Mouse (Mus musculus): ENCODE results near the gene Ssbp4. TPM values are rescaled to one million over a fixed set of nuclear protein-coding genes. Genes with fewer than 3 reads are reported as not detected.

Gene Ssbp4
- polyA plus RNA-seq, 1 experiment from 2014 or later, result 106 TPM

GRCm38 (mm10) chr8:70646775-70647174 lies 38.1 kb upstream of the Ssbp4 start:
- Histone ChIP-seq H3K4me2 (no peak overlapping the region), H3K4me3 (replicated peaks) (no peak overlapping the region), H3K9me3 (no peaks in the 10 kb centered on the region), H3K27ac (no peak overlapping the region), H3K9ac (no peak overlapping the region), H3K27me3 (0 out of 2 replicates have a peak, but pooled peaks cover 5% of the 10 kb centered on the region), H3K4me1 (peaks cover 40% of the 10 kb centered on the region), H3K36me3 (replicated peaks) (peaks cover 31% of the 10 kb centered on the region)
- ATAC-seq (ENCODE audit: low FRiP score), result no peak

DNA sequence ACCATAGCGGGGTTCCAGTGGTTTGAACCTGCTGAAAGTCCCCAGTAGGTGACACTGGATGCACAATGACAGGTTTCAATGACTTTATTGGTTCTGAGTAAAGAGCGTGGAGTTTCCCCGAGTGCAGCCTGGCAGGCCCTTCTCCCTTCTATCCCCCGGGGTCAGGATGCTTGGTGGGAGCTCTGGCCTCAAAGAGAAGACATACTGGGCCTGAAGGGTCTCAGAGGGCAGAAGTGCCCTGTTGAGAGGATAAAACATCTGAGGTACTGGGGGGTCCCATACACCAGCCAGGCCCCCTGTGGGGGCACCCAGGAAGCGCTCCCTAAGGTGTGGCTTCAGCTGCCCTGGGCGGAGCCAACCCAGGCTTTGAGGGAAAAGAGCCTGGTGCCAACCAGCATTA lies 37.7 kb upstream of the Ssbp4 start:
- Histone ChIP-seq H3K9me3 (no peaks in the 10 kb centered on the region), H3K4me3 (replicated peaks) (no peak overlapping the region), H3K4me1 (peaks cover 40% of the 10 kb centered on the region), H3K36me3 (replicated peaks) (peaks cover 28% of the 10 kb centered on the region), H3K4me2 (no peak overlapping the region), H3K27me3 (0 out of 2 replicates have a peak, but pooled peaks cover 5% of the 10 kb centered on the region), H3K27ac (0 out of 2 replicates have a peak overlapping the region, but pooled peaks have one; percentile 19), H3K9ac (0 out of 2 replicates have a peak overlapping the region, but pooled peaks have one; percentile 21)
- ATAC-seq (ENCODE audit: low FRiP score), result no peak
- WGBS, result 85% methylated on average over 6 of the region's 6 CpGs

- Histone ChIP-seq H3K27ac (no peak overlapping the region), H3K4me1 (peaks cover 40% of the 10 kb centered on the region), H3K9ac (no peak overlapping the region), H3K9me3 (no peaks in the 10 kb centered on the region), H3K27me3 (0 out of 2 replicates have a peak, but pooled peaks cover 5% of the 10 kb centered on the region), H3K36me3 (replicated peaks) (peaks cover 21% of the 10 kb centered on the region), H3K4me3 (replicated peaks) (no peak overlapping the region), H3K4me2 (no peak overlapping the region)
- ATAC-seq (ENCODE audit: low FRiP score), result no peak
- WGBS, result 67% methylated on average over 17 of the region's 17 CpGs
Measured at GRCm38 (mm10) chr8:70645501-70646224, 37.0 kb upstream of the Ssbp4 start.

GRCm38 (mm10) chr8:70644065-70644464 lies 35.4 kb upstream of the Ssbp4 start:
- no peak overlapping the region for H3K27ac ChIP-seq
- WGBS, result 81% methylated on average over 2 of the region's 2 CpGs

DNA sequence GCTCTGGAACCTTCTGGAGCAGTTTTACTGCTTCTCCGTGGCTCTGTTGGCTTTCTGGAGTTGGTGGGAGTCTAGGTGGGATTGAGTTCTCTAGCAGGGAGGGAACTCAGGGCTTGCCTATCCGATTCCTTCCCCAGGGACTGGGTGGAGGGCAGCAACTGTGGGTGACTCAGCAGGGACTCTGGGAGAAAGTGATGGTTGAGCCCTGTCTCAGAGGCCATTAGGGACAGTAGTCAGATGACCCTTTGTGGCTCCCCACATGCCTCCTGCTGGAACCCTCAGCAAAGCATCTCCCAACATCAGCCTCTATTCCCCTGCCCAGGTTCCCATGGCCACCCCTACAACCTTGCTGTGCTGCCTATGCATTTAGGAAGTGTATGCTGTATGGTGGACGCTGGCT lies 34.3 kb upstream of the Ssbp4 start:
- ATAC-seq (ENCODE audit: low FRiP score), result no peak
- H3K4me1 ChIP-seq, result peaks cover 19% of the 10 kb centered on the region
- H3K27ac ChIP-seq, result no peak overlapping the region
- 0 out of 2 replicates have a peak, but pooled peaks cover 5% of the 10 kb centered on the region for H3K27me3 ChIP-seq
- no peak overlapping the region for H3K4me2 ChIP-seq
- H3K36me3 ChIP-seq (replicated peaks), result no peaks in the 10 kb centered on the region
- no peak overlapping the region for H3K4me3 ChIP-seq (replicated peaks)
- H3K9me3 ChIP-seq, result no peaks in the 10 kb centered on the region
- no peak overlapping the region for H3K9ac ChIP-seq
- WGBS, result 68% methylated on average over 3 of the region's 3 CpGs

More at GRCm38 (mm10) chr8:70644065-70644464, 35.4 kb upstream of the Ssbp4 start:
- H3K27me3 ChIP-seq, result 0 out of 2 replicates have a peak, but pooled peaks cover 5% of the 10 kb centered on the region
- no peak overlapping the region for H3K4me3 ChIP-seq (replicated peaks)
- peaks cover 7% of the 10 kb centered on the region; the same call in 1 of the 2 replicates for H3K36me3 ChIP-seq (replicated peaks)
- no peaks in the 10 kb centered on the region for H3K9me3 ChIP-seq
- peaks cover 26% of the 10 kb centered on the region for H3K4me1 ChIP-seq
- H3K4me2 ChIP-seq, result no peak overlapping the region
- H3K9ac ChIP-seq, result no peak overlapping the region
- no peak for ATAC-seq (ENCODE audit: low FRiP score)

GRCm38 (mm10) chr8:70638752-70639151 lies 30.1 kb upstream of the Ssbp4 start:
- Histone ChIP-seq H3K9me3 (no peaks in the 10 kb centered on the region), H3K9ac (no peak overlapping the region), H3K4me3 (replicated peaks) (no peak overlapping the region), H3K27me3 (0 out of 2 replicates have a peak, but pooled peaks cover 5% of the 10 kb centered on the region), H3K36me3 (replicated peaks) (no peaks in the 10 kb centered on the region), H3K4me2 (no peak overlapping the region), H3K27ac (no peak overlapping the region), H3K4me1 (peaks cover 8% of the 10 kb centered on the region)
- ATAC-seq (ENCODE audit: low FRiP score), result no peak
- WGBS, result 79% methylated on average over 9 of the region's 9 CpGs

DNA sequence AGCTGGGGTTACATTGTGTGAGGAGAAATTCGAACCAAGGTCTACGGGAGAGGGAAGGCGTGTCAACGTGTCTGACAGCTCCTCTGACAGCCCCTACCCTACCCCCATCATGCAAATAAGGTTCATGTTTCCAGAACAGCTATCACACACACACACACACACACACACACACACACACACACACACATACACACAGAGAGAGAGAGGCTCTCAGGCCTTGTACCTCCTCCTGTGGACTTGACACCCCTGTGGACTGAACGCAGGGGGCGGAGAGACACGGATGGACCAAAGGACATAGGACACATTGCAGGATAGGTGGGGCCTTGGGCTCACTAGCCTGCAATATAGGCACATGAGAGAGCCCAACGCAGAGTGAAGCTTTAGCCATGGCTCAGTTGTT lies 28.2 kb upstream of the Ssbp4 start:
- peaks cover 8% of the 10 kb centered on the region for H3K4me1 ChIP-seq
- WGBS, result 69% methylated on average over 8 of the region's 8 CpGs
- no peak overlapping the region for H3K9ac ChIP-seq

DNA sequence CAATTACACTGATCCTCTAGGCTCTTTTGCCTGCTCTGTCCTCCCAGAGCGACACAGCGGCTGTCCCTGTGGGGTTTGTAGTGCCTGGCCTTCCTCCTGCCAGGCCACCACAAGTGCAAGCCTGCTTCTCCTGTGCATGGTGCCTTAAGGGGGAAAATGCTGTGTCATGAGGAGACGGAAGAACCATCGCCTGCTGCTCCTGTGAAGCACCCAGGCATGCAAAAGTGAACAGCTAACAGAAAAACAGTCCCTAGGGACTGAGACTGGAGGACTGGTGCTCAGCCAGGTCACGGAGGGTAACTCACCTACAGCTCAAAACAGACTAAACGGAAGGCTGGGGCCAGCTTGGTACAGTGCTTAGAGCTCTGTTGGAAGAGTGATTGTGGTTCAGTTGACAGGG lies 26.9 kb upstream of the Ssbp4 start:
- no peak overlapping the region for H3K27ac ChIP-seq
- no peak overlapping the region for H3K4me3 ChIP-seq (replicated peaks)
- no peaks in the 10 kb centered on the region for H3K36me3 ChIP-seq (replicated peaks)
- peaks cover 27% of the 10 kb centered on the region for H3K27me3 ChIP-seq
- no peaks in the 10 kb centered on the region for H3K9me3 ChIP-seq
- no peak for ATAC-seq (ENCODE audit: low FRiP score)
- 79% methylated on average over 6 of the region's 6 CpGs for WGBS
- H3K4me1 ChIP-seq, result peaks cover 16% of the 10 kb centered on the region
- H3K9ac ChIP-seq, result no peak overlapping the region
- no peak overlapping the region for H3K4me2 ChIP-seq

More for the DNA sequence above, 28.2 kb upstream of the Ssbp4 start:
- no peak overlapping the region for H3K27ac ChIP-seq
- no peaks in the 10 kb centered on the region for H3K36me3 ChIP-seq (replicated peaks)
- no peak for ATAC-seq (ENCODE audit: low FRiP score)
- no peak overlapping the region for H3K4me3 ChIP-seq (replicated peaks)
- H3K27me3 ChIP-seq, result peaks cover 15% of the 10 kb centered on the region; the same call in 1 of the 2 replicates
- no peak overlapping the region for H3K4me2 ChIP-seq
- no peaks in the 10 kb centered on the region for H3K9me3 ChIP-seq

DNA sequence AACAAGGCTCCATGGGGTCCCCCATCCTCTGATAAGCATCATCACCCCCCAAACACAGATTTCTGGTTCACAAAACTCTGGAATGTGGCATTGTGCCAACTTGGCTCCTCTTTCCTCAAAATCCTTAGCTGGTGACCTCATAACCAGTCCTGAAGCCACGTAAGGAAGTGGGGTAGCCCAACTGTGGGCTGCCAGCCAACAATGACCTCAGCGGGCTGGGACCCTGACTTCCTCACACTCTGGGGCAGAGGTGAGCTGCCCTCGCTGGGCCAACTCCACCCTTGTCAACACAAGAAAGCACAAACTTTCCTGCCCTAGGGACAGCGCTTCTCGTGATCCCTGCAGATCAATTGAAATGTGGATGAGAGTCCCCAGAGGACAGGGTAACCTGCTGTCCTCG lies 25.4 kb upstream of the Ssbp4 start:
- Histone ChIP-seq H3K9ac (no peak overlapping the region), H3K4me2 (no peak overlapping the region), H3K27me3 (peaks cover 27% of the 10 kb centered on the region), H3K27ac (no peak overlapping the region), H3K4me3 (replicated peaks) (no peak overlapping the region), H3K9me3 (no peaks in the 10 kb centered on the region), H3K4me1 (peaks cover 30% of the 10 kb centered on the region), H3K36me3 (replicated peaks) (no peaks in the 10 kb centered on the region)
- ATAC-seq (ENCODE audit: low FRiP score), result no peak
- WGBS, result 69% methylated on average over 6 of the region's 6 CpGs

DNA sequence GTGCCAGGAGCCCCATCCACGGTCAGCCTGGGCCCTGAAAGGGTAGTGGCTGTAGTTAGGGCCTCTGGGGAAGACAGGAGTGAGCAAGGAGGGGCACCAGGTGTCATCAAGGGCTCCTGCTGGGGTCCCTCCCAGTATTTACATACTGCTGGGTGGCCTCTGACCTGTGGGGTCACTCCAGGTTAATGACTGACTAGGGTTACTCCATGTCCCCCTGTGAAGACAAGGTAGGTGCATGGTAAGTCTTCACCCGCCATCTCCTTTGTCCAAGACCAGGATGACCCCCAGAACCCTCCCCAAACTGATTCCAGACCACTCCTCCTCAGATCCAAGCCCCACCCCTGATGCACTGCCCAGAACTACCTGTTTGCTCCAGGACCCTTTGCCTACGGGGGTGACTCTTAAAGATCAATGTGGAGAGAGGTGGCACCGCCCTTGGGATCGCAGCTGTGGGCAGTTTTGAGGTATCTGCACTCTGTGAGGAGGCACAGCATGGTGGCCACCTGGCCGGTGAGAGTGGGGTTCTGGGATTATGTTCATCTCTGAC lies 23.7 kb upstream of the Ssbp4 start, which contains the start of gene Gdf15:
Gene Gdf15, minus strand, starts transcription at position 111 of the 547 bp plus-strand sequence.
- no peak for ATAC-seq (ENCODE audit: low FRiP score)
- peaks cover 30% of the 10 kb centered on the region for H3K27me3 ChIP-seq
- H3K9ac ChIP-seq, result peak within 1 kb of the TSS; percentile 47; the same call in 1 of the 2 replicates
- no peaks in the 10 kb centered on the region for H3K36me3 ChIP-seq (replicated peaks)
- peaks cover 31% of the 10 kb centered on the region for H3K4me1 ChIP-seq
- 76% methylated on average over 6 of the region's 6 CpGs for WGBS
- H3K9me3 ChIP-seq, result no peaks in the 10 kb centered on the region
- no peak within 1 kb of the TSS for H3K27ac ChIP-seq
- no peak within 1 kb of the TSS for H3K4me2 ChIP-seq
- no peak within 1 kb of the TSS for H3K4me3 ChIP-seq (replicated peaks)

GRCm38 (mm10) chr8:70631436-70631835 lies 22.8 kb upstream of the Ssbp4 start:
- H3K4me1 ChIP-seq, result peaks cover 25% of the 10 kb centered on the region
- no peak overlapping the region for H3K4me3 ChIP-seq (replicated peaks)
- no peak overlapping the region for H3K4me2 ChIP-seq
- H3K9ac ChIP-seq, result peak overlapping the region; percentile 47; the same call in 1 of the 2 replicates
- ATAC-seq (ENCODE audit: low FRiP score), result no peak
- no peak overlapping the region for H3K27ac ChIP-seq
- H3K9me3 ChIP-seq, result no peaks in the 10 kb centered on the region
- H3K36me3 ChIP-seq (replicated peaks), result no peaks in the 10 kb centered on the region
- WGBS, result 18% methylated on average over 24 of the region's 24 CpGs
- peaks cover 30% of the 10 kb centered on the region for H3K27me3 ChIP-seq

- 12% methylated on average over 22 of the region's 22 CpGs for WGBS
- peak overlapping the region; percentile 49; the same call in 1 of the 2 replicates for H3K9ac ChIP-seq
- H3K27ac ChIP-seq, result no peak overlapping the region
- no peak overlapping the region for H3K4me3 ChIP-seq (replicated peaks)
- peak overlapping the region; percentile 4; the same call in 1 of the 2 replicates for H3K4me2 ChIP-seq
- ATAC-seq (ENCODE audit: low FRiP score), result peak; percentile 21
- H3K27me3 ChIP-seq, result peaks cover 30% of the 10 kb centered on the region
- no peaks in the 10 kb centered on the region for H3K9me3 ChIP-seq
- H3K36me3 ChIP-seq (replicated peaks), result no peaks in the 10 kb centered on the region
- peaks cover 25% of the 10 kb centered on the region for H3K4me1 ChIP-seq
Measured at GRCm38 (mm10) chr8:70630532-70631381, 22.1 kb upstream of the Ssbp4 start.

Measured in forebrain, embryonic 12.5 days (tissue).